8 mouse cellular contexts compared by ENCODE assay signal in genomic region chr6:30173551-30174460, GRCm38 (mm10).
DNase-seq lines count a peak whose midpoint lies in the region; ATAC-seq and TF ChIP-seq lines count a peak whose summit lies in the region.

No protein-coding gene starts in this region.

- H3K9ac ChIP-seq in hindbrain, embryonic 14.5 days, result no peak overlapping the region

- peak; percentile 27 for TF ChIP-seq POLR2A in myocyte (IDR thresholded peaks at IDR 0.05; ENCODE audit: insufficient read length, low read depth)

- no peak for ATAC-seq in hindbrain, embryonic 14.5 days (ENCODE audit: low FRiP score)

- WGBS in hindbrain, embryonic 14.5 days, result 1% methylated on average over 71 of the region's 80 CpGs

- H3K4me2 ChIP-seq in hindbrain, embryonic 14.5 days (replicated peaks), result peak overlapping the region; percentile 34
- H3K4me2 ChIP-seq in myocyte (ENCODE audit: low read depth), result peak overlapping the region; percentile 77

- peak overlapping the region; percentile 17 for H3K4me3 ChIP-seq in hindbrain, embryonic 14.5 days (replicated peaks; ENCODE audit: low read length)
- peak overlapping the region; percentile 48 for H3K4me3 ChIP-seq in myocyte

- H3K27me3 ChIP-seq in hindbrain, embryonic 14.5 days (ENCODE audit: control insufficient read depth, insufficient read depth, low read length), result peaks cover 97% of the 10 kb centered on the region
- H3K27me3 ChIP-seq in myocyte (ENCODE audit: control insufficient read depth, insufficient read depth, insufficient read length), result peaks cover 22% of the 10 kb centered on the region

- H3K79me2 ChIP-seq in myocyte (ENCODE audit: control insufficient read depth, insufficient read depth), result peaks cover 5% of the 10 kb centered on the region

- H3K4me1 ChIP-seq in hindbrain, embryonic 14.5 days (replicated peaks; ENCODE audit: control insufficient read depth, insufficient read depth, low read length), result peaks cover 17% of the 10 kb centered on the region; the same call in 1 of the 2 replicates

- no peaks in the 10 kb centered on the region for H3K9me3 ChIP-seq in hindbrain, embryonic 14.5 days (ENCODE audit: control insufficient read depth, low read length)

- no peaks in the 10 kb centered on the region for H3K36me3 ChIP-seq in hindbrain, embryonic 14.5 days (replicated peaks; ENCODE audit: control insufficient read depth, insufficient read depth)
- no peaks in the 10 kb centered on the region for H3K36me3 ChIP-seq in myocyte (ENCODE audit: control insufficient read depth, insufficient read depth)

- H3ac ChIP-seq in myocyte (ENCODE audit: control insufficient read depth, insufficient read length), result peak overlapping the region; percentile 40

- 0 out of 2 replicates have a peak overlapping the region, but pooled peaks have one; percentile 3 for H3K27ac ChIP-seq in hindbrain, embryonic 14.5 days

- DNase-seq in cerebellum, postnatal 14 days, result peak; percentile 10 to 26
- DNase-seq in cerebellum, adult 9-11 months, result no peak
- peak; percentile 53 for DNase-seq in adrenal gland, postnatal 25 days
- DNase-seq in hindbrain, embryonic 14.5 days (ENCODE audit: low spot score), result no peak
- DNase-seq in liver, result peak; percentile 63
- peak; percentile 75 for DNase-seq in urinary bladder, postnatal 14 days (ENCODE audit: low spot score)
- no peak for DNase-seq in right cerebral cortex, postnatal 36 days (ENCODE audit: low spot score in 2 of 2)

TF ChIP-seq in myocyte, 11 proteins besides CTCF, POLR2A, EP300 and RAD21:
- no peak for TF ChIP-seq MYOD1 (IDR thresholded peaks at IDR 0.05; ENCODE audit: control insufficient read depth in 1 of 3, insufficient read length in 2 of 3, low read depth in 2 of 3)
- TF ChIP-seq MYOG (IDR thresholded peaks at IDR 0.05; ENCODE audit: control insufficient read depth in 1 of 3, insufficient read depth in 1 of 3, insufficient read length in 2 of 3, low read depth in 2 of 3), result no peak
- no peak for TF ChIP-seq MAX (IDR thresholded peaks at IDR 0.05; ENCODE audit: low read depth)
- no peak for TF ChIP-seq SRF (IDR thresholded peaks at IDR 0.05; ENCODE audit: control insufficient read depth, insufficient read length, low read depth)
- no peak for TF ChIP-seq CEBPB (IDR thresholded peaks at IDR 0.05; ENCODE audit: insufficient read depth, poor library complexity, severe bottlenecking)
- no peak for TF ChIP-seq TCF3 (IDR thresholded peaks at IDR 0.05; ENCODE audit: insufficient read length, low read depth)
- no peak for TF ChIP-seq E2F4 (IDR thresholded peaks at IDR 0.05; ENCODE audit: insufficient read depth)
- TF ChIP-seq REST (IDR thresholded peaks at IDR 0.05; ENCODE audit: insufficient read depth, insufficient read length), result no peak
- no peak for TF ChIP-seq TCF12 (IDR thresholded peaks at IDR 0.05; ENCODE audit: insufficient read depth, poor library complexity, severe bottlenecking)
- TF ChIP-seq POLR2AphosphoS2 (IDR thresholded peaks at IDR 0.05; ENCODE audit: insufficient read length, low read depth), result no peak
- TF ChIP-seq USF1 (IDR thresholded peaks at IDR 0.05; ENCODE audit: low read depth), result no peak

Comparison
In these comparisons a context has a peak if more than half of its experiments do, and no peak if none do; other contexts are left out.
1. DNase-seq: peak in cerebellum, postnatal 14 days (2 of 2), adrenal gland, postnatal 25 days (single experiment), liver (single experiment) and urinary bladder, postnatal 14 days (single experiment); none in cerebellum, adult 9-11 months (single experiment), hindbrain, embryonic 14.5 days (single experiment) and right cerebral cortex, postnatal 36 days (0 of 2).